Mouse (Mus musculus): ENCODE data around the gene Ccdc148.
A peak's percentile ranks its signal among the peaks of the same experiment; 100 is the strongest.

The Ccdc148 gene

DNA sequence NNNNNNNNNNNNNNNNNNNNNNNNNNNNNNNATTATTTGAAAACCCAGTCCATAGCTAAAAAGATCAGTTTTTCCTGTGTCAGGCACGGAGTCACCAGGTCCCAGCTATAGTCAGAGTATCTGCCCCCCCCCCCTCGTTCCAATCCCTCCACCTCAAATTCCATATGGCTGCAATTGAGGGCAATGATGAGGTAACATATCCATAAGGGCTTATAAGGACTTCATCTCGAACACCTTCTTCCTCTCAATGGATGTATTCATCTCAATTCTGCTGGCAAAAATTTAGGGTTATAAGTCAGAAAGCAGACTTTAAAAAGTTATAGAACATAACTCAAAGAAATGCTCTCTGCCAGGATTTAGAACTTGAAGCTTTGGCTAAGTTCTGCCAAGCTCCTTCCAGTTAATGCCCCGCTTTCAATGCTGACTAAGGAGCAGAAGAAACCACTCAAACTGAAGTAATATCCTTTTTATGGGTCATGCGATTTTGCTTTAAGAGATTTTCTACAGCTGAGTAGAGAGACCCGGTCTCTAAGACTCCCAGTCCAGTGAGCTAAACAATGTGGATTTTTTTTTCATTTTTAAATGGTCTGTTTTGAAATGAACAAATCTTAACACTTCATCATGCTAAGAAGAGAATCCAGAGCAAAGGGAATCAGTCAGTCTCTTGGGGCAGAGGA lies 111.6 kb downstream of the Ccdc148 start:
- DNase-seq = peak; percentile 41

DNA sequence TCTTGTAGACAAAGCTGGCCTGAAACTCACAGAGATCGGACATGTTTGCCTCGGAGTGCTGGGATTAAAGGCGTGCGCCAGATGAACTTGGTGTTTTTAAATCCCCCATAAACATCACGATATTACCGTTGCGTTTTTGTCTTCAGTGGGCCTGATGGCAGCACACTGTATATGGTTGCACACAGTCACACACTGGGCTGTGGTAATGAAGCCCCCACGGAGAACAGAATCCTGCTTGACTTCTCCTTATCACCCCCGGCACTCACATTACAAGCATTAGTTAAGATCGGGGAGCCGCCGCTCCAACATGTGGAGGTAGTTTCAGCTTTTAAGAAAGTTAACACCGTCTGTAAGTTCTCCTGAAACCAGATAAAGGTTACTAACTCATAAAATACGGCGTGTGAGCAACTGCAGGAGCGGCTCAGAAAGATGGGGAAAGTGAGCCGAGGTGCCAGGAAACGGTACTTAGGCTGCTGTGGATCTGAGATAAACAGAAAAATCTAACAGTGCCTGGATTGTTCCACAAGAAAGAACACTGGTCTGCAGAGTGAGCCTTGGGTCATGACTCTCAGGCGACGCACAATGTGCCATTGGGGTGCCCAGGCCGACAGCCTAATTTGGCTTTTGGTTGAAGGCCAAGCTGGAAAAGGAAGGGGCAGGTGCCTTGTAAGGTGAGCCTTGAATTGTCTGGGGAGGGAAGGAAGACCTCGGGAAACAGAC lies 117.0 kb downstream of the Ccdc148 start:
- no peak for DNase-seq

DNA sequence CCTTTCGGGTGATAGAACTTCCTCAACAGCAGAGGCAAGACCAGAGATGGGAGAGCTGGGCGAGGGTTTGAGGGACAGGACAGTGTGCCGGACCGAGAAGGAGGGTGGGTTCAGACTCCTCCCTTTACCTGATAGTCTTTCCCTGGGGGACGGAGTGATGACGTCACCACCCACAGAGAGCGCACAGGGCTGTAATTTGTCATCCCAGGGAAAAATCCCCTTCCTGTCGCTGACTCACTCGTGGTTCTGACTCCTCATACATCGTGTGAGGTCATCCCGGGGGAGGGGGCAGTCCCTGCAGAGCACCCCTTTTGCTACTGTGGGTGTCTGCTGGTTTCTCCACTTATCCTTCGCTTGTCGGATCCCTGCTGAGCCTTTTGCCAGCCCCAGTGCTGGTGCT lies 117.9 kb downstream of the Ccdc148 start:
- no peak for DNase-seq

DNA sequence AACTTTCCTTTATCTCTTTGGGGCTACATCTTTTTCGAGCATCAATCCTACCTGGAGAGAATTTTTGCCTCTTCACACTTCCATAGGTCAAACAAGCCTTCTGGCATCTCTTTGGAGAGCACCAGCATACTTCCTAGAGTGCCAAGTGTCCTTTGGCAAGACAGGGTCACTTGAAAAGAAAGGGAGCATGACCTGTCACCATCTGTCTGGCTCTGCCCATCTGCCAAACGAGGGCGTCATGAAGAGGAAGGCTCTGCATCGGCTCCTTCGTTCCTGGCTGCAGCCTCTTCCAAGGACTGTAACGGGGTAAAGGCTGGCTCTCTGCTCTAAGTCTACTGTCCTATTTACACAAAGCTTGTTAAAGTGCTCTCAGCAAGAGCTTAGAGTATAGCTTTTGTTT lies 124.0 kb downstream of the Ccdc148 start:
- peak; percentile 48 for DNase-seq

DNA sequence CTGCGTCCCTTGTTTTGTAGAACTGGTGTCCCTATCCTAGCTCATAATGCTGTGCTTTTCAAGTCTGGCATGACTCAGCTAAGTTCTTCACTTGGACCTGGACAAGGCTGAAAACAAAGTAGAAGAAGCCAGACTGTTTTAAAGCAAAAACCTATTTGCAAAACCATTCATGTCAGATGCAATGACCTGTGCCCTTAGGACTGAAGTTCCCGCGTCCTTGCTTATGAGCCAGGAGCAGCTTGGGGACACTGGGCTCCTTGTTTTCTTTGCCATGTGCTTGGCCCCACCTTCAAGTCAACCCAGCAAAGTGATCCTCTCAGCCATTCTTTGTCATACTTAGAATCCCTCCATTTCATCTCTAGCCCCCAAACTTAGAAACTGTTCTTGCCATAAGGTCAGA lies 125.3 kb downstream of the Ccdc148 start:
- no peak for DNase-seq

DNA sequence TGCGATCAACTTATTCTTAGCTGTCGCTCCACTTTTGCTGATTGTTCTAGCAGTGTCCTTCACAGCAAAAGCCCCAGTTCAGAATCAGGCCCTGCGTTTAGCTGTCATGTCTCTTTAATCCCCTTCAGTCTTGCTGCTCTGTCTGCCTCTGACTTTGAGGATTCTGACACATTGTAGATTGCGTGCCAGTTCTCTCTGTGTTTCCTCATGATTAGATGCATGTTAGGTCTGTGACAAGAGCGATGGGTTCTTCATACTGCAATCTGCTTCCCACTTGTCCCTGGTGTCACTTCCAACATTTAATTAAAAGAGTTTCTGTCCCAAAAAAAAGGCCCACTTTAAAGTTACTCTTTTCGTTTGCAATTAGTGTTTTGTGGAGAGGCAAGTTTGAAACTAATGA lies 126.2 kb downstream of the Ccdc148 start:
- DNase-seq = no peak

DNA sequence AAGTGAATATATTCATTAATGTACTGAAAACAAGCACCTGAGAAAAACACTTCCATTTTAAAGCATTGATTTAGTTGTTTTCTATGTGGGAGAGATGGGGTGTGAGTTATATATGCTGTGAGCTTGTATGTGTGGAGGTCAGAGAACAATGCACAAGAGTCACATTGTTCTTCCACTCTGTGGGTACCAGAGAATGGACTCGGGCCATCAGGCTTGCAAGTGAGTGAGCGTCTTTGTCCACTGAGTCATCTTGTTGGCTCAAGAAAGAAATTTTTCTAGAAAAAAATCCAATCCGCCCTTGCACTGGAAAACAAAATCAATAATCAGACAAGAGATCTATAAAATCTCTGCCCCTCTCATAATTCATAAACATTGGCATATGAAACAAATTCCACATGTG lies 135.9 kb downstream of the Ccdc148 start:
- no peak for DNase-seq

DNA sequence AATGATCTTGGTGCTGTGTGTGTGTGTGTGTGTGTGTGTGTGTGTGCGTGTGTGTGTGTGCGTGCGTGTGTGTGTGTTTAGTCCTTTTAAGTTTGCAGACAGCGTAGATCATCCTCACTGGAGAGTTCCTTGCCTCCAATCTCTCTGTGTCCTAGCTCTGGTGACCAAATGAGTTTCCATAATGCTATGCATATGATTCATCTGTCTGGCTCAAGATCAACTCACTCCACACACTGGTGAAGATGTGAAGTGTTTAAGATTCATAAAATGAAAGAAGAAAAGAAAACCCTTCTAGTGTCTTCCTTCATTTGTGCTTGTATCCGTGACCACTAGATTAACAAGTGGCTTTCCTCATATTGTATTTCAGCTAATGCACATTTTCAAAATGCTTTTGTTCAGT lies 153.1 kb downstream of the Ccdc148 start:
- DNase-seq = no peak

DNA sequence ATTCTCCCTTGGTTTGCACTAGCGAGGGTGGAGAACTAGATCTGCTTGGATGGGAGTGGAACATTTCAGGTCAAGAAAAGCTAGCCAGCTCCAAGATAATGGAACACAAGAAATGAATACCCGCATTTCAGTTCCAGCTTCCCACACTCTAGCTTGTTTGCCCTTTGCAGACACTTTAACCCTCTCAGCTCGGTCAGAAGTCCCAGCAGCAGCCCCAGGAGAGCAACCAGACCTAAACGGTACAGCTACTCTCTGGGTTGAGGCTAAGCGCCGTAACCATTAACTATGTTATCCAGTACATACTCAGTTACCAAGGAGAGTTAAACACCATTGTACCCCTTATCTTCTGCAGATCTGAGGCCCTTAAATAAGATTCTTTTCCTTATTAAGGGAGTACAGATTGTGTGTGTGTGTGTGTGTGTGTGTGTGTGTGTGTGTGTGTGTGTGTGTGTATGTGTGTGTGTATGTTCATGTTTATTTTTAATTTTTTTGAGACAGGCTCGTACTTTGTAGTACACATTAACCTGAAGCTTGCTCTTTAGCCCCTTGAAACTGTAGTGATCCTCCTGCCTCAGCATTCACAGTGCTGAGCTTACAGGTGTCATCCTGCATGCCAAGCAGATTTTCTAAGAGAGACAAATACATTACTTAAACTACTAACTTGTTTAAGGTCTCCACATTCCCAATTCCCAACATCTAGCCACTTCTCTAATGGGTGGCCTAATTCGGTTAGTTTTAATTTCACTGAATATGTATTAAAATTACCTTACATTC lies 153.7 kb downstream of the Ccdc148 start:
- DNase-seq = no peak

DNA sequence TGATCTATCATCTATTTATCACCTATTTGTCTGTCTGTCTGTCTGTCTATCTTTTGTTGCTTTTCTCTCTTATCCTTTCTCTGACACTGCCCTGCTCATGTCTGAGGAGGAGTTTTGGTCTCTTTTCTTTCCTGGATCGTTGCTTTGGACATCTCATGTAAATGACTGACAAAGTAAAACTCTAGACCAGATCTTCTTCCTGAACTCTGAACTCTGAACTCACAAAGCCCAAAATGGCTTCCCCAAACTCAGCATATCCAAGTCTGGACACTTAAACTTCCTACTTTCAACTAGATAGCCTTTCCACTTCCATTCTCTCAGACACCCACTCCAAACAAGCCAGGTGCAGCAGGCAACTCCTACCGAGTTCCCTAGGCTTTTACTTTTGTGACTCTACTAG lies 163.3 kb downstream of the Ccdc148 start:
- DNase-seq = no peak

DNA sequence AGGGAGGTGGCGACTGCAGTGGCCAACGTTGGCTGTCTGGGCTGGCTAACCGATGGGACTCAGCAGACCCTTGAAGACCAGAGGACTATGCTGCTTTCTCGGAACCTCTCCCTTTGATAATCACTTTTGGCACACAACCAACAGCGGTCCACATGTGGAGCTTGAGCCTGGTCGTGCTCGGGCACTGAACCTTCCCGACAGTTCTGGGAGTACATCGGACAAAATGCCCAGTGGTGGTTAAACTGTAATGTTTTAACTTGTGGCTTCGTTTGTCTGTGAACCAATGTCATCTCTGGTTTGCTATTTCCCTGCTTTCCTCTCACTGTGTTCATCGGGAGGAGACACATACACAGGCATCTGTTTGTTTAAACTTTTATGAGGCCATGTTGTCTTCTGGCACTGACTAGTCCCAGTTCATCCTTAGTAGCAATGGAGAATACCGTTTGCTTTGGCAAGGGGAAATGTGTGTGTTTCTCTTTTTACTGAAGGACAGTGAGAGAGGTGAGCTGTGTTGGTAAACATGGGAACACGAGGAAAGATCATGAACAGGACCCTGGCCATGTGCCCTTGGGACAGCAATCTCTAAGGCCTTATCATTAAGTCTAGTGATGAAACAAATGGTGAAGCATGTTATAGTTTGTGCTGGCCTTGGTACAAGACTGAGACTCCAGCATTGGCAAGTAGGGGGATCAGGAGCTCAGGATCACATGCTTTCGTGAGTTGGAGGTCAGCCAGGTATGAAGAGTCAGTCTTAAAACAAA lies 167.9 kb downstream of the Ccdc148 start:
- no peak for DNase-seq

DNA sequence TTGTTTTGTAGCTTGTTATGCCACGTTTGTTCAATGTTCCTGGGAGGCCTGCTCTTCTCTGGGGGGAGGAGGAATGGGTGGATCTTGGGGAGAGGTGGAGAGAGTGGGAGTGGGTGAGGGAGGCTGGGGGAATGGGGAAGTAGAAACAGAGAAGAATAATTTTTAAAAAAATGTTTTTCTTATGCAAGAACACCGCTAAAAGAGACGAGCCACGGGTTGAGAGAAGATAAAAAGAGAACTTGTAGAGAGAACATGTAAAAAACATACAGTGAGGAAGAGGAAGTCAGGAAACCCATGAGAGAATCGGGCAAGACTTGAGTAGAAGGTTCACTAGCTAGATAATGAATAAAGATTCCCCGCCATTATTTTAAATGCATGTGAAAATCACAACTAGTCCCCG lies 182.4 kb downstream of the Ccdc148 start:
- DNase-seq = no peak

DNA sequence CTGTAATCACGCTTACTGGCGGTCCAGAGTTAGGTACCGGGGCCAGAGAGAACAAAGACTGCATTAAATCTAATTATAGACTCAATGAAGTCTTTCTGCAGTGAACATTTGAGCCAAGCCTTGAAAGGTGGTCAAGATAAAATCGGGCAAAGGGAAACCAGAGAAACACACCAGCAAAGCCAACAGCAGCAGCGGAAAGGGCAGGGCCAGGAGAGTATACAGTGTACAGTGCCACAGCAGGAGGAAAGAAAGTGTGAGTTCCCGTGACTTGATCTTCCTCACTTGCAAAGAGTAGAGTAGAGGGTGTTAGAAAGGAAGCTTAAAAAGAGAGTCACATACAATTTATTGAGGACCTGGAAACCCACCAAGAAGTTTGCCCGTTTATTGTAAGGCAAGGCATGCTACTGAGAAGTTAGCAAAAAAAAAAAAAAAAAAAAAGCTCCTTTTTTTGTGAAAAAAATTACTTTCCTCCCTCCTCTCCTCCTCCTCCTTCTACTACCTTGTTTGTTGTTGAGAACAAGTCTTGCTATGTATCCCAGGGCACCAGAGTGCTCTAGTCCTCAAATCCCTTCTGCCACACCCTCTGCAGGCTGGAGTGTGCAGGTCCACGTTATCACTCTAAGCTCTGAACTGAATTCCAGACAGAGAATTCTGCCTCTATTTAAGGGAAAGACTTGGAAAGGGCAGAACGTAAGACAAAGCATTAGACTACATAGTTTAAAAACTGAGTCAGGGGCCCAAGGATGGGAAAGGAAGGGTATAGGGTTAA lies 188.8 kb downstream of the Ccdc148 start:
- no peak for DNase-seq

DNA sequence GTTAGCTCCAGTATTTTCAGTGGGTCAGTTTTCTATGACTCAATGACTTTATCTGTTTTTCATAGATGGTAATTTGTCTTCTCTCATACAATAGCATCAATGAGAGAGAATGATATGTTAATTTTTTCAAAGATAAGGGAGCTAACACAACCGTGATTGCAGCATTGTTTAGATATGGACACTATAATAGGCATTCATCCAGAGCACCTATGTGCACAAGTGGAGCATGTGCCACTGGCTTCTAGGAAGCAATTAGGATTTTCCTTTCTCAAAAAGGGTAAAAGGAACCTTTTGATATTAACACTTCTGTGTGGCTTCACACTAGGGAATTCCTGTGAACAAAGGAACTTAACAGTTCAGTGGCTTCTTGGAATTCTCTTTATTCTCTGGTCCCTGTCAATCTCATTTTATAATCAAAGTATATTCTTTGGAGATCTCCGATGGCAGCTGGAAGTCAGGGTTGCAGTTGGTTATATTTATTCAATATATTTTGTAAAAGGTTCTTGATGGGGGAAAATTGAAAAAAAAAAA lies 203.6 kb downstream of the Ccdc148 start:
- DNase-seq = peak; percentile 60

DNA sequence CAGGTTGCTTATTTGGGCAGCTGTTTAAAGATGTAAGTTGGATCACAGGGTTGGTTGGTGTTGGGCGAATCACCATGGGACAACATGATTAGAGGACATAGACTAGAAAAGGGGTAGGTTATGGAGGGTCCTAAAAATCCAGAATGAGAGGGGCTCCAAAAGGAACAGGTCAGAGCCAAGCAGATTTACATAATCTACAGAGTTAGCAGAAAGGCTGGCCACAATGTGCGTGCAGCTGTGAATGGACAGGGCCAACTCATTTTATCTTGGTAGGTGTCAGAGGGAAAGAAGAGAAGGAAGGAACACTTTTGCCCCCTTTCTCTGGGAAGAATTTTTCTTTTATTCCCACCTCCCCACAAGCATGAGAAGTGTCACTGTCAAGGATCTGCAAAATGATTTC lies 204.1 kb downstream of the Ccdc148 start:
- no peak for DNase-seq

DNA sequence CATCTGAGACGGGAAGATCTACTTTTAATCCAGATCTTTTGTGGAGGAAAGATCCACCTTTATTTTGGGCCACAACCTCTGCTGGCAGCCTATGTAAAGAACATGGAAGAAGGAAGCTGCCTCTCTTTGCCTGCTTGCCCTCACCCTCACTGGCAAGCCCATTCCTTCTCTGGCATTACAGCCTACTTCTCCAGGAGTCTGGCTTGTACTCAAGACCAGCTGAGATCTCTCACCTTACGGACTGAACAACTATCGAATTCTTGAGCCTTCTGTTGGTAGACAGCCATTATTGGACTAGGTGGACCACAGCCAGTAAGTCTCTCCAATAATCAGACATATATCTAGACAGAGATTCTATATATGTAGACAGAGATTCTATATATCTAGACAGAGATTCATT lies 208.4 kb downstream of the Ccdc148 start:
- no peak for DNase-seq

DNA sequence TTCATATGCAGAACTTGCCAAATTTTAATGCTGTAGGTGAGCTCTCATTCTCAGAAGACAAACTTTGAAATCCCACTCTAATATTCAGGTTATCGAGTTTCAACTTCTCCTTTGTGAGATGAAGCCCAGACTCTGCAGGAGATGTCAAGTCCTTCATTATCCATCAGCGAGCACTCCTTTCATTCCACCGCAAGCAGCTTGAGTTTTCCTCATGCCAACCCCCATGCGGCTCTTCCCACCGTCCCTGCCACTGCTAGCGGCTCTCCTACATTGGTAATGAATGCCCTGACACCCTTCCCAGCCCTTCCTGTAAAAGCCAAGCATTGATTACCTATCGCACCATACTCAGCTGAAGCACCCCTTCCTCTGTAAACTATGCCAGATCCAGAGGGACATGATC lies 211.7 kb downstream of the Ccdc148 start:
- DNase-seq = peak; percentile 4

DNA sequence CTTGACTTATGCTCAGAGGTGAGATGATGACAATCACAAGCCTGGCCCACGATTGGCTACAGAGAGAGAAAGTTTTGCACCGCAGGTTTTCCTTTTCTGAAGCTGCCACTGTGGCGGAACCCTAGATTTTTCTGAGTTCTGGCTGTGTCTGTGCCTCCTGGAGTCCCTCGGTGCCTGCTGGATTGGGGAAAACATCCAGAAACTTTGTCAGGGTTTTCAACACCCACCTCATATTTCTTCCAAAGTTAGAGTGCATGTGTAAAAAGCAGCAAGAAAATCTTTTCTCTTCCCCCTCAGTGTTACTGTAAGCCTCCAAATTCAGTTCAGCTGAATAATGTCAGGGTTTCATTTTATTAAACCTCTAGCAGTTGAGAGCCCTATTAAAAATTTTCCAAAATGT lies 219.1 kb downstream of the Ccdc148 start:
- no peak for DNase-seq

DNA sequence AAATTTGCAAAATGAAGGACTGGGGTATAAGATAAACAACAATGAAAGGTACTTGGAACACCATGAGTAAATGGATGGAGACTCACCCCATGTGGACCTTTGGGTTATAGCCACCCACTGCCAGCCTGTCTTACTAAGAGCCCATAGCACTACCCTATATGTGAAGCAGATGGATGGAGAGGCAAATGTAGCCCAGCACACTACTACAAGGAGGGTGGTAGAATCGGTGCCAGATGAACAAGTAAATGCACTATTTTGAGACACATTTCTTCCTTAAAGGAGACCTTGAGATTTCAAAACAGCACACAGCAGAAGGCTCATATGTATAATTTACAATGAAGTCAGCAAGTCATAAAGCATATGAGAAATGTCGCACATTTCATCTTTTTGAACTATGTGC lies 234.9 kb downstream of the Ccdc148 start:
- DNase-seq = no peak

DNA sequence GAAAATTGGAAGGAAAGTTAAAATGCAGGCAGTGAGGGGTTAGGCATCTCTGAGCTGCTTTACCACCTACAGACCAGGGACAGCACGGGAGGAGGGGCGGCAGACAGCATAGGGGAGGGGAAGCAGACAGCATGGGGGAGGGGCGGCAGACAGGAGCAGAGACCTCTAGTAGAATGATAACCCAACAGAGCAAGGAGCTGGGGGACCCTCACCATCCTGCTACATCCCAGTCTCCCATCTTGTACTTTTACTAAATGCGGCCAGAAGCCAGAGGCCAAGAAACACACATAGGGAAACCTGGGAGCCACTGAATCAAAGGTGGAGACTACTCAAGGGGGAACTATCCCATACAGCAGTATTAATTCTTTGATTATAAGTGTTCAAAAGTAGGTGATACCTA lies 242.1 kb downstream of the Ccdc148 start:
- DNase-seq = no peak

DNA sequence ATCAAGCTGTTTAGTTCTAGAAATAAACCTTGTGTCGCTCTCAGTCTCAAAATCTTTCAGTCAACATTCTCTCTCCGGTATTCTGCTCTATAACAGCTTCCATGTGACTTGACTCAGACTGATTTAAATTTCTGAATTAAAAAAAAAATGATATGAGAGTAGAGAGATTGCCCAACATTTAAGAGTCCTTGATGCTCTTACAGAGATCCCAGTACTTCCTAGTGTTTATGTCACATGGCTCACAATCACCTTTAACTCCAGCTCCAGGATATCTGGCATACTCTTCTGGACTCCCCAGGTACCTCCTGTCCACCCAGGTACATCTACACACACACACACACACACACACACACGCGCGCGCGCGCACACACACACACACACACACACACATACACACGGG lies 248.1 kb downstream of the Ccdc148 start:
- no peak for DNase-seq

DNA sequence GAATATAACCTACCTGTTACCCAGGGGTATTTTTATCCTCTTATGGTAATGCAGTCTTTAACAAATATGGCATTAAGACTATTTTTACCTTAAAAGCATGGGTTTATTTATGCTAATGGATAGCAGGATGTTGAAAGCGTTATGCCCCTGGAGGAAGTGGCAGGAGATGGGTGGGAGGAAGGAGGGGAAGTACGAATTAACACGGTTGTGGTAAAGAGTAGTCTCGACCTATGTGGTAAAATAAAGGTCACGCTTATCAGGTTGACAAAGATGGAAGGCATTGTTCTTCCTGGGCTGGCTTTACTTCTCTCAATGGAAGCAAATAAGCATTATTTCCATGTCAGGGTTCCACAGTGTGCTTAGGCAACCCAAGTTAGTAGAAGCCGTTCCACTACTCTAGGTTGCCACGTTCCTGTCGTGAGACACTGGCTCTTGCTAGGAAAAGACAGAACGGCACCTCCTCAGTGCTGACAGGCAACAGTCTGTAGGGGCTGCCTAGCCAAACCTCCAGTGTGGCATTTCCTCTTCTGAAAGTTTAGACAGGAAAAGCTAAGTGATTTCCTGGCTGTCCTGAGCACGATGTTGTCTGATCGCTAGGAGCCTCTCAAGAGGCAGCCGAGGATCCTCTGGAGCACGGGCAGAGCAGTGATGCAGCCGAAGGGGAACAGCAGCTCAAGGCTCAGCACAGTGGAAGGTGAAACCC lies 253.5 kb downstream of the Ccdc148 start:
- DNase-seq = no peak
